Mouse (Mus musculus): ENCODE data around the gene Agbl4.

Gene Agbl4

DNA sequence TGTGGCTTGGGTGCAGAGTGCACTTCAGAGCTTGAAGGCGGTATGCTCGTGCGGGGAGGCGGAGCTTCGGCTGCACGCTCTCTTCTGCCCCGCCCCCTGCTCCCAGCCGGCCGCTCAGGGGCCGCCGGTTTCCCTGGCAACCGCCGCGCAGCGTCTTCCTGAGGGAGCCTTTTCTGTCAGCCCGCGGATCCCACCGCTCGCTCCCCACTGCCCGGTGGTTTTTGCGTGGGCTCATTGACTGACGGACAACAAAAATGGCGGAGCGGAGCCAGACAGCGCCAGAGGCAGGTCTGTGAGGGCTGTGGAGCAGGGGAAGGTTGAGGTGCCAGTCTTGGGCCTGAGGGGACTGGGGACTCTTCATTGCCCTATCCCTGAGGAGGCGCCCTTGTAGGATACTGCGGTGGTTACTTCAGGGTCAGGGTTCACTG, at the start of gene Agbl4:
Gene Agbl4 (plus strand): TSS at position 44 of the 428 bp plus-strand sequence.
- DNase-seq: no peak

- no peak for DNase-seq
These were observed 46.6 kb upstream of the Agbl4 start for GRCm38 (mm10) chr4:110350856-110351177.

DNA sequence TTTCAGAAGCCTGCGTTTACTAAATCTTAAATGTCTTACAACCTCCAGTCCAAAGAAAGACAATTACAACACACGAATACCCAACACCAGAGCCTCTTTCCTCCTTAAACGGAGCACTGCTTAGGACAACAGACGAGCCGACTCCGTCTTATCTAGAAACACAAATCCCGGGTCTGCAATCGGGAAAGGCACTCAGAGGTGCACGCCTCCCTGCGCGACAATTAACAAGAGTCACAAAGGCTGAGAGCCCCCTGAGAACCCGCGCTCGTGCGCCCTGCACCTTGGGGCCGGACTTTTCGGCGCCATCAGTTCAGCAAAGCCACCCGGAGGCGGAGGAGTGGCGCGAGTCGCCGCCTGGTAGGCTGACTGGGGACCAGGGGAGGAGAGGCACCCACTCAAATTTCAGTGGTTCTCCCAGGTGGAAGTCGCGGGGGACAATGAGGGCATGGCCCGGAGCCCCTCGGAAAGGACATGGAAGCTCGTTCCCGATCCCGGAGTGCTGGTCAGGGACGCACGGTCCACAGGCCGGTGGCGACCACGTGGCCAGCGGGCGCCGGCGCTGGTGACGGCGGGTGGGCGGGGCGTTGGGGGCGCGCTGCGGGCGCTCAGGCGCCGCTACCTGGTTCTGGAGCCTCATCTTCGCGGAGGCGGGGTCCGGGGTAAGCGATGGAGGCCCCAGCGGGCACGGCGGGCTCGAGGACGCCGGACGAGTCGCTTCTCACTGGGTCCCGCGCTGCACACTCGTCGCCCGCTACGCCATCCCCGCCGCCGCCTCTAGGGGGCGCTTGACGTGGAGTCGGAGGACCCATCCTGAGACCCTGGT, 46.1 kb upstream of the Agbl4 start, which contains the start of gene Elavl4:
Gene Elavl4 (minus strand): TSS at position 732 of the 823 bp plus-strand sequence.
- peak in 1 of 2 experiments; percentile 0 for DNase-seq

- DNase-seq: no peak
These were observed 45.5 kb upstream of the Agbl4 start for GRCm38 (mm10) chr4:110352001-110352369.

DNA sequence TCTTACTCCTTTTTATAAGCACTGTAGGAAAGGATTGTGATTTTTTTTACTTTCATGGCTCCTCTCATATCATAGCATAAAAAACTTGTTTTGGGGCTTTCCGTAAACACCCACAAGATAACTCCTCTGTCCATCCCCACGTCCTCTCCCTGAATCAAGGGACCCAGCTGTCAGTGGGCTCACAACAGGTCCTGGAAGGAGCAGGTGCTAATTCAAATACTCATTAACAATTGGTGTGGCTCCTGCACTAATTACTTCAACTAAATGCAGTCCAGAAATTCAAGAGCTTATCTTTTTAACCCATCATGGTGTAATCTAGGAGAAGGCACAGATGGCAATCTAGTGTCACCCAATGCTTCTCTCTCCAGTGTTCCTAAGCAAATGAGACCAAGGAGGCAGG, 36.9 kb upstream of the Agbl4 start:
- DNase-seq: no peak

DNA sequence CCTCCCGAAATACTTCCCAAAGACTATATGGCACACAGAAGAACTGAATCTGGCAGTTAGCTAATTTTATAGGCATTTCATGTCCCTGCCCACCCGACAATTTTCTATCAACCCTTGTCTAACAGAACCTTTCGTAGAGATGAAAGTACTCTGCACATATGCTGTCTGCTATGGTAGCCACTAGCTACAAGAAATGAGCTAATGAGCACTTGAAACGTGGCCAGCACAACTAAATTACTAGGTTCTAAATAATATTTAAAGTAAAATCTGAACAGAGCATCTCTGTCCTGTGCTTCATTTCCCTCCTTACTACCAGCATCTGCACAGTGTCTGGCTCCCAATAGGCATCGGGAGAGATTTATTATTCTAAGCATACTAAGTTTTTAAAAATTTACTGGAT, 1.2 kb upstream of the Agbl4 start:
- no peak for DNase-seq

- DNase-seq: no peak
These were observed 22.8 kb downstream of the Agbl4 start for GRCm38 (mm10) chr4:110420306-110420705.

GRCm38 (mm10) chr4:110427653-110428052, 30.2 kb downstream of the Agbl4 start:
- DNase-seq: no peak

GRCm38 (mm10) chr4:110494371-110494770, 96.9 kb downstream of the Agbl4 start:
- DNase-seq: no peak

GRCm38 (mm10) chr4:110529804-110530203, 132.3 kb downstream of the Agbl4 start:
- DNase-seq: no peak

DNA sequence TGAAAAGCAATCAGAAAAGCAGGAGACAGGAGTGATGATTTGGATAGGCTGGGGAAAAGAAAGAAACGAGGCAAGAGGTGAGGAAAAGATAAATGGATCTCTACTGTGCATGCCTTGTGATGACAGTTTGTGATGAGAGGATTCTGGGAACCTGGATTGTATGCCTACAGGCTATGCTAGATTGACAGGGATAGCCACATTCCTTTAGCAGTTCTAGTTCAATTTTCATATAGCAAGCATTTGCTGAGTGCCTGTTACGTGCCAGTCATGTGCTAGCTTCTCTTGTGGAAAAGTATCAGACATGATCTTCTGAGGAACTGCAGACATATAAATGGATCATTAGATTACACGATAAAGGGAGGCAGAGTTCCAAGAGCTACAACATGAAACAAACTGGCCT, 151.8 kb downstream of the Agbl4 start:
- no peak for DNase-seq

DNA sequence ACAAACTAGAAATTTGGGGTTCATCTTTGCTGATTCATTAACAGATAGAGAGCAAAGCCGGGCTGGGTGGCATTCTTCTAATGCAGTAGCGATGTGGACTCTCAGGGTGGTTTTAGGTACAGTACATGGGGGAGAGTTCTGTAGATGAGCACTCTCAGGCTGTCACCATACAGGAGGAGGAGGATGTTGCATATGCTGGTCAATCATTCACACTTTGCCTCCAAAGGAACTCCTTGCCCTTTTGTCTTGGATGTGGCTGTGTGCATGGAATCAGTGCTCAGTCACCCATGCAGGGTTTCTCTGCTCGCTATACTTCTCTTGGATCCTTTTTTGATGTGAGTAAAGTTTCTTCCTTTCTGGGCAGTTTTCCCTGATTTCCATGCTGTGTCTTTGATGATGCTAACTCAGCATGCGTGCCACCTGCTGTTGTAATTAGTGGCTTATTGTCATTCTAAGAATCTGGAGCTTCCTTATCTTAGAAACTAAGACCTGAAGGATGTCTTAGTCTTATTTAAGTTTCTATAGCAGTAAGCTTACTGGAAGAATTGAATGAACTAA, 200.3 kb downstream of the Agbl4 start:
- DNase-seq: no peak

- no peak for DNase-seq
These were observed 244.0 kb downstream of the Agbl4 start for GRCm38 (mm10) chr4:110641417-110641816.

GRCm38 (mm10) chr4:110662940-110663339, 265.5 kb downstream of the Agbl4 start:
- no peak for DNase-seq

DNA sequence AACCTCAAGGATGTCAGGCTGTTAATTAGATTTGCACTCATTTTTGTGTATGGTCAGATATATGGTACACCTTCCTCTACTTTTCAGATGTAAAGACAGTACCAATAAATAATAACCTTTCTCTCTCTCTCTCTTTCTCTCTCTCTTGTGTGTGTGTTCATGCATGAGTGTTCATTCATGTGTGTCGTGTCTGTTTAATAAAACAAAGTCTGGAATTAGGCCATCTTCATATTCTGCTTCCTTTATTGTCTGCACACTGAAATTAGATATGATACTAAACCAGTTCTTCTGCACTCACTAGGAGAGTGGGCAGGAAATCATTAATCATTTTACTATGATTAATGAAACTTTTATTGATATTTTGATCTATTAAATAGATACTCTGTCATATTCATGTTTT, 276.7 kb downstream of the Agbl4 start:
- DNase-seq: no peak

DNA sequence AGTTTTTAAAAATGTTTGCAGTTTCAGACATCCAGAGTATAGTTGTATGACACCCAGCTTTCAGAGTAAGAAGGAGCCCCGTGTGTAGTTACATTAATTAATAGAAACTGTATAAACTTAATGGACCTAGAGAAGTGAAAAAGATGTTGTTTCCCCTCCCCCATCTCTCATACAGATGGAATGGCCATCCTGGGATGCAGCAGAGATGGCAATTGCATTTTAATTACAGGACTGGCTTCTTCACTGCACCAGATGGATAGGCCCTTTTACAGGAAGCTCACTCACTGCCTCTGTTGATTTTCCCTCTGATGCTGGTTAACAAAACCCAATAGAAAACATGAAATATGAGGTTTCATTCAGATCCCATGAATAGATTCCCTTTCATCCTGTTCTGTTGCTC, 337.7 kb downstream of the Agbl4 start:
- no peak for DNase-seq

DNA sequence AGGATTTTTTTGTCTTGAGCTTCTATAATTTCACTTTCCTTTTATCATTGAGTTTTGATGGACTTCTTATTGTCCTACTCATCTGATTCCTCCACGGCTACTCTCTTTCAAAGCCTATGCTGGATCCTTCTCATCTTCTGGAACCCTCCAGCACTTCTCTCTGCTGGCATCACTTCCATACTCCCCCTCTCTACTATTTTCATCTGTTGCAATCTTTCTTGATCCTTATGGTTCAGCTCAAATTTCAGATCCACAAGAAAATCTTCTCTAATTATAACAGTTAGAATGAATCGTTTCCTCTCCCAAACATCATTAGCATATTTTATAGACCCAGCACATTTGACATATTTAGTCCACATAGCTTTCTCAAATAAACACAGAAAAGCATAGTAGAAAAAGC, 360.5 kb downstream of the Agbl4 start:
- no peak for DNase-seq

DNA sequence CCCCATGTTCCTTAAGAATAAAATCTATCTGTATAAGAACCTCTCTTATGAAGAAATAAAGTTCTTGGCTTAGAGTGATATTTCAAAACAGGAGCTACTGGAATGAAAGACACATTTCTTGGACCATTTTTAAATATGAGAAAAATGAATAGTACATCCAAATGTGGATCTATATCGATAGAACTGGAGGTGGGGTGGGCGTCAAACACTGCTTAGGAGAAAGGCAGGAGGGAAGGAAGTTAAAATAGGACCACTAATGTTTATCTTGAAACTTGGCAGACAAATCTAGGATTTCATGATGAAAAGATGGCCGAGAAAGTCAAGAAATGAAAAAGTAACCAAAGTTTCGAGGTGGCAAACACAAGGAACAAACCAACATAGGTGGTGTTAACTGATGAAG, 391.1 kb downstream of the Agbl4 start:
- no peak for DNase-seq

- DNase-seq: no peak
These were observed 402.4 kb downstream of the Agbl4 start for GRCm38 (mm10) chr4:110799902-110800301.

GRCm38 (mm10) chr4:110810947-110811346, 413.5 kb downstream of the Agbl4 start:
- no peak for DNase-seq

GRCm38 (mm10) chr4:110832776-110833175, 435.3 kb downstream of the Agbl4 start:
- DNase-seq: no peak

DNA sequence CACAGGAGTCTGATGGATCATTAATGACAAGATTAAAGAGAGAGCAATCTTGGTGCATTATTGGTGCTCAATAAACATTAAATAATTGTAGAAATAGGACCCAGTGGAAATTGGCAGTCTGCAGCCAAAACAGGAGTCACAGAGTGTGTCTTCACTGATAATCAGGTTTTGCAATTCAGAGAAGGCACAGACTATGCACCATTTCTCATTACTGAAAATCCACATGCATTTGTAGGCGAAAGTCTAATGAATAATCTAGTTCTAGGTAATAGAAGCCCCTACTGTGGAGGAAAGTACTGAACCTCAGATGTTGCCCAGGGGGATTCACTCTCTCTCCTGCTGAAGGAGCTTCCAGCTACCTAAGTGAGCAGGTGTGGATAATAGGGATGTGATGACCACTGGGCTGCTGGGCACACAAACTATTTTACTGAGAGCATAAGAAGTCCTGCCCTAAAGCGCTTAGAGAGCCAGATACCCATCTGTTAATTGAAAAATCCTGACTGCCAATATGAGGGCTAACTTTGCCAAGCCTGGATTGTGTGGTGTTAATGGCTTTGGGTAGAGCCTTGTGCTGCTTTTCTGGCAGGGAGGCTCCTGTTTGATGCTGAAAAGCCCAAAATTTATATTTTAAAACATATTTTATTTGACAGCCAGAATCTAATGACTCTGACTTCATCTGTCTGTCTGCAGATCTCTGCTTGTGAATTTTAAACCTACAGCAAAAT, 482.4 kb downstream of the Agbl4 start:
- DNase-seq: no peak

DNA sequence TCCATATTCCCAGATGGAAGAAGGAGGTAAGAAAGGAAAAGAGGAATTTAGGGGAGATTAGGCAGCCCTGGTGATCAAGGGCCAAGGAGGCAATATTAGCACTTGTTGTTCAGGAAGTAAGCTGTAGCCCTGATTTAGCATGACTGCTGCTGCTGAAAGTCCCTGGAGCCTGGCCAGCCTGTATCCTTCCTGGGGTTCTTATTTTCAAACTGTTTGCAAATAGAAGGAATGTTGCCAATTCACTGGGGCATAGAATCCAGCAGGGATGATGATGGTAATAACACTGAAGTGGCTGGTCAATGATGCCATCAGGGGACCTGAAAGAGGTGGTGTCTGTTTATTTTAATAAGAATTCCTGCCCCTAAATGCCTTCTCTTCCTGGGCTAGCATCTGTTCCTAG, 518.6 kb downstream of the Agbl4 start:
- no peak for DNase-seq

GRCm38 (mm10) chr4:110916565-110916964, 519.1 kb downstream of the Agbl4 start:
- DNase-seq: no peak

Data from thymus, adult 18-20 months (tissue).